Mouse (Mus musculus): ENCODE results near the gene Ccr2. TPM values are rescaled to one million over a fixed set of nuclear protein-coding genes. Genes with fewer than 3 reads are reported as not detected.
"Not testable (repeated sequence)": the region's sequence is repeated elsewhere in the genome, so short reads cannot be mapped to it uniquely, and the experiment has no call there.

The Ccr2 gene
- 0.30 and 0.32 TPM in 2 replicates for polyA plus RNA-seq (2012; rRNA removed)

GRCm38 (mm10) chr9:124101723-124102122 is at the start of gene Ccr2:
Gene Ccr2, plus strand, starts transcription at chr9:124101950.
- no peak for DNase-seq (ENCODE audit: extremely low spot score in 1 of 2, low spot score in 1 of 2)

DNA sequence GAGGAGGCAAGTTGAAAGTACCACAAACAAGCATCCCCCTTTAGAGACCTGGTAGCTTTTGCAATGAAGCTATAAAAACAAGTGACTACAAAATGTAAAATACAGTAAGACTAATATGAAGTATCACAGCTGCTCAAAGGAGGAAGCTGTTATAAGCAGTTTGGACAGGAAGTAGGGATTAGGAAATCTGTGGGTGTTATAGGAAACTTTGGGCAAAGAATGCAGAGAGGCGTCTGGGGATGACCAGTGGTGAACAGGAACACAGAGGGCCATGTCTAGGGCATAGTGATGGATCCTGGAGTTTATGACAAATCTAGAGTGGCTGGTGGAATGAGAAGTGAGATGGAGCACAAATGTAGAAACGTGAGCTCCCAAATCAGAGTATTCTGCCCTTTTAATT is 48.2 kb upstream of the Ccr2 start:
- DNase-seq (ENCODE audit: extremely low spot score in 1 of 2, low spot score in 1 of 2), result no peak

- no peak for DNase-seq (ENCODE audit: extremely low spot score in 1 of 2, low spot score in 1 of 2)
These were observed 45.5 kb upstream of the Ccr2 start for GRCm38 (mm10) chr9:124056158-124056709.

DNA sequence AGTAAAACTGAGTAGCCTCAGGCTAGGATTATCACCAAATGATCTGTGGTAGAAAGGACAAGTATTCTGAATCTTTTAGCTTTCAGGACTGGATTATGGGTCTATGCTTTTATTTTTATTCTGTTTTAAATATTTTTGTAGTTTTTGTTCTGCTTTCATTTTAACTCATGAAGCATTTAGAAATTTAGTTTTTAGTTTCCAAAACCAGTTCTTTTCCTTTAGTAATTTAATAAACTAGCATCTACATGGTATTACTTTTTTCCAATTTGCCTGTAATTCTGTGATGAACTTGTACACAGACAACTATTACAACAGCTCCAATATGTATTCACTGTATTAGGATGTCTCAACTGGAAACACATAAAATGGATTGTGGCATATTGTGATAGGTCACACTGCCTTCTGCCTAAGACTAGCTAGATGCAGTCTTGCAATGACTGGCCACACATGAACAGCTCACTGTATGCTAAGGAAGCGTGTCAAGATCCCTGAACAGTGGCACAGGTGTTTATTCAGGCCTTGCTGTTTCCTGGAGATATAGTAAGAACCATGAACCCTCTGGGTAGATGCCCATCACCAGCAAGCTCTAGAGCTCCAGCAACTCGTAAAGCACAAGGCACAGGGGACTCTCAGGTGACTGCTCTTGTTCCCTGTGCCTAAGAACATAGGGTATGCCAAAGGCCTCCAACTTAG is 41.9 kb upstream of the Ccr2 start:
- no peak for DNase-seq (ENCODE audit: extremely low spot score in 1 of 2, low spot score in 1 of 2)

GRCm38 (mm10) chr9:124061474-124062432 is 40.0 kb upstream of the Ccr2 start:
- not testable (repeated sequence) for DNase-seq (ENCODE audit: extremely low spot score in 1 of 2, low spot score in 1 of 2)

DNA sequence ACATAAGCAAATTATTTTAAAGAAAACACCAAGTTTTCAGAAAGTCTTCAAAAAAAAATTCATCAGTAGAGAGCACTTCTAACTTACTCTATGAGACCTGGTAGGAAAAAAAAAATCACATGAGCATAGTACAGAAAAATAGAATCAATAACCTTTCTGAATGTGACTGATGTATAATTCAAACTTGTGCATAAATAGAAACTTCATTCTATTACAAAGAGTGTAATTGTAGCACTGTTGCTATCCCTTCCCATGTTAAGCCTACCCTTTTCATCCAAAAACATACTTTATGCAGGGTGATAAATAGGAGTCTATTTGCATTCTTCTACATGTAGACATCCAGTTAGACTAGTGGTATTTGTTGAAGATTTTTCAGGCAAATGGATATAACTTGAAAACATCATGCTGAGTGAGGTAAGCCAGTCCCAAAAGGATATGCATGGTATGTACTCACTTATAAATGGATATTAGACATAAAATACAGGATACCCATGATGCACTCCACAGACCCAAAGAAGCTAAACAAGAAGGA is 35.1 kb upstream of the Ccr2 start:
- DNase-seq (ENCODE audit: extremely low spot score in 1 of 2, low spot score in 1 of 2), result no peak

DNA sequence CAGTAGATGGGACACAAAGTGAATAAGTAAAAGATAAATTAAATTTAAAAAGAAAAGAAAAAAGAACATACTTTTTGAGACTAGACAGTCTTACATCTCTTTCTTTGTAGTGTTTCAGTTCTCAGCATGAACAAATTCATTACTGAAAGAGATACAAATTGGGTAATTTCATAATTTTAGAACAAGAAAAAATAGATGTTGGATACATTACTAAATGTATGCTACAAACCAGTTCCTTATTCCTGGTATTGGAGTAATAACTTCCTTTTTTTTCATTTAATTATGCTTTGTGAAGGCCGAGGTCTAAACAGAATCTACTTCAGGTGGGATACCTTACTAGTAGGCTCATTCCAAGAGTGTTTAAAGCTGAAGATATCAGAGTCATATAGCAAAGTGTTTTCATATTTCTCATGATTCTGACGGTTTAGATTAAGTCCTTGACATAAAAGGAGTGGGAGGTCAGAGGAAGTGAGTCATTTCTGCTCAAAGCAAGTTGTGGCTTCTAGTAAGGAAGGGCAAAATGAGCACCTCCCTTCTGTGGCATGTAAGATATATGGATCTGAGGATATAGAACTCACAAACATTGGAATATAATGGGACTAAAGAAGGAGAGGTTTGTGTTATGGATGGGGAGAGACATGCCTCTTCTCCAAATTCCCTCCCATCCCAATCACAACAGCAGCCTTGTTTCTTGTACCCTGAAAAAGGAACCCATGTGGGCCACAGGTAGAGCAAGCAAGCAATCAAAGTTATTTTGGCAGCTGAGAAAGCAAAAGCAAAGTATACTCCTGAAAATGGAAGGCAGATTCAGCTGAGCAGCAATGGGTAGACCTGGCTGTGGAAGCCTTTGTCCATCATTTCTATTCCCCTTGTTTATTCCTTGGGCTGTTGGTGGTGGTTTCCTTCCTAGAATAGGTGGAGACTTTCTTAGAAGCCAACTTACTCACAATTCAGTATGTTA is 33.4 kb upstream of the Ccr2 start:
- DNase-seq (ENCODE audit: extremely low spot score in 1 of 2, low spot score in 1 of 2), result no peak

- no peak for DNase-seq (ENCODE audit: extremely low spot score in 1 of 2, low spot score in 1 of 2)
These were observed 30.2 kb upstream of the Ccr2 start for GRCm38 (mm10) chr9:124071506-124071905.

DNA sequence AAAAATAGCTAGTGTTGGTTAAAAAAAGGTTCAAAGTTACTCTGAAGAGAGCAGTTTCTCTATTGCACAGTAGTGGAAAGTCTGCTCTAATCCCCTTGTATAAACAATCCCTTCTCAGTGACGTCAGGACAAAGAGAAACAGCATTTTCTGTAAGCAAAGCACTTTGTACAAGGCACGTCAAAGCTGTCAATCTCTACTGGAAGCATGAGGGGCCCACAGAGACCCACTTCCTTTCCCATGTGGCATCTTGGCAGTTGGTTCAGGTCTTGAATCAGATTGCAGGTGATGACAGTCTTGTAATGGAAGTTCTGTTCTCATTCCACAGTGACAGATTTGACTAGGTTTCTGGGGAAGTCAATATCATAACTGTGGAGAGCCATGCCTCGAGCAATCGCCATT is 21.9 kb upstream of the Ccr2 start:
- DNase-seq (ENCODE audit: extremely low spot score in 1 of 2, low spot score in 1 of 2), result no peak

DNA sequence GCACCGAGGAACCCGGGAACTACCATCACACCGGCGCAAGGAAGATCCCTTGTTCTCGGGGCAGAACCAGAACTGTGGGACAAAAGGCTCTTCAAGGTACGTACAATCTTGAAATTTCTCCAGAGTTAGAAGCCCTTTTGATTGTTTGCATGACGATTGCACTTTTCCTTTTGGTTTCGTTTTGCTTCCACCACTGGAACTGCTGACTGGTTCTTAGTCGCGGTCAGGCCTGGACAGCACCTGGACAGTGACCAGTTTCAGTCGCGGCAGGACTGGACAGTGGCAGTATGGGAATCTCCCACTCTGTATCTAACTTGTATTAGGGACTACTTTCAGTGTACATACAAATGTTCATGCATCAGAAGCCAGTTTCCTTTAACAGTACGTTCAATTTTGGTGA is 21.3 kb upstream of the Ccr2 start:
- not testable (repeated sequence) for DNase-seq (ENCODE audit: extremely low spot score in 1 of 2, low spot score in 1 of 2)

GRCm38 (mm10) chr9:124090441-124090840 is 11.3 kb upstream of the Ccr2 start:
- DNase-seq (ENCODE audit: extremely low spot score in 1 of 2, low spot score in 1 of 2), result no peak

DNA sequence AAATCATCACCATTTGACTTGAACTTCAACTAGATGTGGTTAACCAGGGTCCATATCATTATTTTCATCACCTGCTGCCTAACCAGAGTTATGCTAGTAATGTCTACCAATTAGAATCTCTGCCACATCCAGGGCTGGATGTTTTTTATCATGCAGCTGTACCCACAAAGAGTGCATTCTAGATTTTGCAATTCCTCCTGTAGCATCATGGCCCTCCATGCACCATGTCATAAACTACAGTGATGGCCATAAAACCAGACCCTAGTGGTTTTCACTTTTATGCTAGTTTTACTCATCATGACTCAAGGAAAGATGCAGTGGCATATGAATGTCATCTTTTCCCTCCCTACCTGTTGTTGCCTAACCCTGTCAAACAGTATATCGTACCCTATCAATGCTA is 2.6 kb upstream of the Ccr2 start:
- DNase-seq (ENCODE audit: extremely low spot score in 1 of 2, low spot score in 1 of 2), result no peak

- no peak for DNase-seq (ENCODE audit: extremely low spot score in 1 of 2, low spot score in 1 of 2)
These were observed 1.4 kb upstream of the Ccr2 start for GRCm38 (mm10) chr9:124100357-124100756.

GRCm38 (mm10) chr9:124103199-124103598 is 1.4 kb downstream of the Ccr2 start:
- no peak for DNase-seq (ENCODE audit: extremely low spot score in 1 of 2, low spot score in 1 of 2)

DNA sequence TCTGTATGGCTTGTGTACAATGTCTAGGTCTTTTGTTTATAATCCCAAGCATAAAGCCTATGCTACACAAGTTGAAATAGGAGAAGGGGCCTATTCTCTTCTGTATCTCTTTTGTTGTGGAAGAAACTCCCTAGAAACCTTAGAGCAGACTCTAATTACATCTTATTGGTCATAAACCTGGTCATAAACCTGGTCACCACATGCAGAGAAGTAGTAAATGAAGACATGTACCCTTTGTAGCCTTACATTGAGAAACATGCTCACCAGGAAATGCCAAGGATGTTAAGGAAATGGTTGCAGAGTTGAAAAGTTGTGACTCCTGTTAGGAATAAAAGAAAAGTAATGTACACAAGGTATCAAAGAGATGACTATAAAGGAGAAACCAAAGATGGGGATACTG is 3.4 kb downstream of the Ccr2 start:
- no peak for DNase-seq (ENCODE audit: extremely low spot score in 1 of 2, low spot score in 1 of 2)

GRCm38 (mm10) chr9:124107232-124107631 is 5.5 kb downstream of the Ccr2 start:
- DNase-seq (ENCODE audit: extremely low spot score in 1 of 2, low spot score in 1 of 2), result no peak

DNA sequence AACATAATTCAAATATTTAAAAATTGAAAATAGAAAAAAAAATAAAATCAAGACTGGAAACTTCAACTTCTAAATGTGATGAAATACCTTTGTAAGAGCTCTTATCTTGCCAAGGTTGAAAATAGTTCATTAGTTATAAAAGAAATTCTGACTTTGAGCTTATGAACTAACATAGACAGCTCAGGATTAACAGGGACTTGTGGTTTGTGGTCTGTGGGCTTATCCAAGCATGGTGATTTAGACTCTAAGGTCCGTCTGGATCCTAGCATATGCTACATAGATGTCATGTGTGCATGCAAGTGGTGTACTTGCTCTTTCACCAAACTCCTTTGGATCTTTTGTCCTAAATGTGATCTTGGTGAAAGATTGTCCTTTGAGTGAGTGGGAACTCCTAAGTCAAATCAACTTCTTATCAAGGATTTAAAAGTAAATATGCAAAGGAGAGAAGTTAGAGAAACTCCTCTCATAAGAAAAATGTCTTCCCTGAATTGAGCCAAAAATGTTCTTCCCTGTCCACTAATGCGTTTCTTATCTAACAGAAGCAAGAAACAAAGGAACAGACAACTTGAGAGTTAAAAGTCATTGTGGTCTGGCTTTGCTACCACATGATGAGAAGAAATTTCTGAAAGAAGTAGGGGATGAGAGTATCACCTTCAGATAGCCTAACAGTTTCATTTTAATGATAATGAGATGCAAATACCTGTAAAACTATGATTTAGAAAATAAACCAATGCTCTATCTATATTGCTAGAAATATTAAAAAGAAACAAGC is 6.8 kb downstream of the Ccr2 start:
- no peak for DNase-seq (ENCODE audit: extremely low spot score in 1 of 2, low spot score in 1 of 2)

DNA sequence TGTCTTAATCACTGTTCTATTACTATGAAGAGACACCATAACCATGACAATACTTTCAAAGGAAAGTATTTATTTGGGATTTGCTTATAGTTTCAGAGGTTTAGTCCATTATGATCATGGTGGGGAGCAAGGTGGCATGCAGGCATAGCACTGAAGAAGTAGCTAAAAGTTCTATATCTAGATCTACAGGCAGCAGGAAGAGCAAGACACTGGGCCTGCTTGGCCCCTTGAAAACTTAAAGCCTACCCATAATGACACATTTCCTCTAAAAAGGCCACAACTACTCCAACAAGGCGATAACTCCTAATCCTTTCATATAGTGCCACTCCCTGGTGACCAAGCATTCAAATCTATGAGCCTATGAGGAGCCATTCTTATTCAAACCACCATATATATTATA is 10.2 kb downstream of the Ccr2 start:
- DNase-seq (ENCODE audit: extremely low spot score in 1 of 2, low spot score in 1 of 2), result no peak

DNA sequence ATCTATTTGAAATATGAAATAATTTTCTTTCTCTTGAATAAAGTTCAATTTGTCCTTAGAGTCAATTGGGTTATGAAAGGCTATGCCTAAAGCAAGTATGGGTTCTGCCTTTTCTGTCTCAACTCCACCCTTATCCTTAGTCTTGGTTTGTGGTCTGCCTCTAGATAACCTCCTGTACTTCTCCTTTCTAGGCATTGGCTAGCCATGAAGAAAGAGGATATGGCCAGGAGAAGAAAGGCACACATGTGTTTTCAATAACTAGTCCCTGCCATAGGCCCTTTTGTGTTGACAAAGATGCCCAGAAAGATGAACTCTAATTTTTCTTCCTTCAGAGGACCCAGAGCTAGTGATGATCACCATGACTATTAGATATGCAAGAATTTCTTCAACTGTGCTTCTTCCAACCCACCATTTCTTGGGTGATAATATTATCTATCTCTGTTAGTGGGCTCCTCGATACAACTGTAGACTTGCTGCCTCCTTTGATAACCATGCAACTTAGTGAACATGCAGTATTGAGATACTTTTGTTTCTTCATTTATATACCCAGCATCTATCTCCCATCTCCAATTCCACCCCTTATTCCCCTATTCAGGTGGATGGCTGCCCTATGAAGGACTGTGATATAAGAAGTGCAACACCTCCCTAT is 11.0 kb downstream of the Ccr2 start:
- DNase-seq (ENCODE audit: extremely low spot score in 1 of 2, low spot score in 1 of 2), result no peak
